Mouse (Mus musculus) kidney, postnatal 0 days (tissue): Measurements from ENCODE around the gene Khdc1b. TPM values are rescaled to one million over a fixed set of nuclear protein-coding genes. Genes with fewer than 3 reads are reported as not detected.

Experiments
- ATAC-seq: fragments of 200-750 bp; cut with Nextera tagmentation; replicated peaks from 2 replicates; pipeline ENCODE4 v1.8.0; 2017; ENCODE audit warnings: low read depth, moderate number of reproducible peaks, moderate TSS enrichment, moderate library complexity; ENCODE audit not compliant: low FRiP score
- DNase-seq: peaks from one replicate; pipeline ENCODE4 v3.0.0-alpha.2; 2016; ENCODE audit warnings: low spot score
- H3K27ac ChIP-seq: fragments of 300-500 bp; sonication (generic); 2 replicates; pipeline ENCODE4 v1.5.1; 2014; ENCODE audit warnings: mild to moderate bottlenecking
- H3K27me3 ChIP-seq: fragments of 300-500 bp; sonication (generic); 2 replicates; pipeline ENCODE4 v1.6.1; 2014; ENCODE audit warnings: low read length, mixed read lengths; ENCODE audit not compliant: insufficient read depth
- H3K36me3 ChIP-seq: fragments of 300-500 bp; sonication (generic); 2 replicates; pipeline ENCODE4 v1.6.1; 2014; ENCODE audit warnings: low read length, mixed read lengths; ENCODE audit not compliant: insufficient read depth
- H3K4me1 ChIP-seq: fragments of 300-500 bp; sonication (generic); replicated peaks from 2 replicates; pipeline ENCODE4 v1.6.1; 2014; ENCODE audit warnings: antibody characterized with exemption, low read length, mixed read lengths; ENCODE audit not compliant: insufficient read depth
- H3K4me2 ChIP-seq: fragments of 300-500 bp; sonication (generic); 2 replicates; pipeline ENCODE4 v1.6.1; 2014; ENCODE audit warnings: mild to moderate bottlenecking, low read length, moderate library complexity, mixed read lengths
- H3K4me3 ChIP-seq: fragments of 300-500 bp; sonication (generic); replicated peaks from 2 replicates; pipeline ENCODE4 v1.5.1; 2014; ENCODE audit warnings: low read depth, low read length
- H3K9ac ChIP-seq: fragments of 300-500 bp; sonication (generic); 2 replicates; pipeline ENCODE4 v1.6.1; 2014; ENCODE audit warnings: low read depth, low read length
- H3K9me3 ChIP-seq: fragments of 300-500 bp; sonication (generic); replicated peaks from 2 replicates; pipeline ENCODE4 v1.6.1; 2016; ENCODE audit warnings: low read length, inconsistent platforms, mixed read lengths
- CTCF ChIP-seq: IDR thresholded peaks from 2 replicates; pipeline ENCODE4 v1.5.1; 2016; ENCODE audit warnings: antibody characterized with exemption, low read depth, mild to moderate bottlenecking, moderate library complexity
- WGBS: fragments of 180-500 bp; shearing (Covaris S2); extraction: QIAGEN DNeasy Blood & Tissue Kit; methylation state at CpG from one replicate; pipeline ENCODE4 v1.1.7; 2014; 5-methylcytosine and 5-hydroxymethylcytosine counted together
- polyA plus RNA-seq: library from polyadenylated mRNA; unstranded; fragments of >200 nt; fragmentation: Nextera tagmentation; extraction: Ambion mirVana; gene quantifications from 2 replicates; pipeline ENCODE4 v1.2.1, GENCODE M21; 2015

Gene Khdc1b
- polyA plus RNA-seq, 1 experiment from 2014 or later: 0.07 TPM

GRCm38 (mm10) chr1:21391138-21391671, 7.8 kb downstream of the Khdc1b start:
- Histone ChIP-seq H3K36me3 (no peaks in the 10 kb centered on the region), H3K4me1 (no peaks in the 10 kb centered on the region), H3K27ac (no peak overlapping the region), H3K4me3 (no peak overlapping the region), H3K27me3 (no peaks in the 10 kb centered on the region), H3K9me3 (no peaks in the 10 kb centered on the region), H3K4me2 (no peak overlapping the region), H3K9ac (no peak overlapping the region)
- DNase-seq (peak; percentile 1), ATAC-seq (no peak)
- no peak for TF ChIP-seq CTCF
- 35% methylated on average over 6 of the region's 6 CpGs for WGBS

- TF ChIP-seq CTCF: no peak
- no peak overlapping the region for H3K9ac ChIP-seq
- H3K4me2 ChIP-seq: no peak overlapping the region
- H3K4me3 ChIP-seq: no peak overlapping the region
- 86% methylated on average over 8 of the region's 8 CpGs for WGBS
- no peaks in the 10 kb centered on the region for H3K9me3 ChIP-seq
- no peaks in the 10 kb centered on the region for H3K36me3 ChIP-seq
- no peaks in the 10 kb centered on the region for H3K27me3 ChIP-seq
- no peak overlapping the region for H3K27ac ChIP-seq
- no peaks in the 10 kb centered on the region for H3K4me1 ChIP-seq
- ATAC-seq: no peak
- no peak for DNase-seq
Observed at GRCm38 (mm10) chr1:21402804-21403203, 19.4 kb downstream of the Khdc1b start.

- Histone ChIP-seq H3K9ac (no peak overlapping the region), H3K27me3 (no peaks in the 10 kb centered on the region), H3K36me3 (no peaks in the 10 kb centered on the region), H3K27ac (no peak overlapping the region), H3K4me2 (no peak overlapping the region), H3K4me3 (no peak overlapping the region), H3K4me1 (no peaks in the 10 kb centered on the region), H3K9me3 (no peaks in the 10 kb centered on the region)
- DNase-seq (no peak), ATAC-seq (no peak)
- 30% methylated on average over 2 of the region's 2 CpGs for whole genome bisulfite sequencing
- no peak for TF ChIP-seq CTCF
Observed at GRCm38 (mm10) chr1:21407266-21407665, 23.9 kb downstream of the Khdc1b start.

- TF ChIP-seq CTCF: peak; percentile 88
- no peaks in the 10 kb centered on the region for H3K4me1 ChIP-seq
- DNase-seq: peak; percentile 92
- H3K36me3 ChIP-seq: no peaks in the 10 kb centered on the region
- H3K9me3 ChIP-seq: no peaks in the 10 kb centered on the region
- ATAC-seq: peak; percentile 61; the same call in 1 of the 2 replicates
- peak overlapping the region; percentile 25; the same call in 1 of the 2 replicates for H3K4me2 ChIP-seq
- H3K4me3 ChIP-seq: no peak overlapping the region
- no peaks in the 10 kb centered on the region for H3K27me3 ChIP-seq
- no peak overlapping the region for H3K27ac ChIP-seq
- H3K9ac ChIP-seq: no peak overlapping the region
- WGBS: 44% methylated on average over 18 of the region's 18 CpGs
Observed at GRCm38 (mm10) chr1:21411331-21412196, 28.2 kb downstream of the Khdc1b start.

DNA sequence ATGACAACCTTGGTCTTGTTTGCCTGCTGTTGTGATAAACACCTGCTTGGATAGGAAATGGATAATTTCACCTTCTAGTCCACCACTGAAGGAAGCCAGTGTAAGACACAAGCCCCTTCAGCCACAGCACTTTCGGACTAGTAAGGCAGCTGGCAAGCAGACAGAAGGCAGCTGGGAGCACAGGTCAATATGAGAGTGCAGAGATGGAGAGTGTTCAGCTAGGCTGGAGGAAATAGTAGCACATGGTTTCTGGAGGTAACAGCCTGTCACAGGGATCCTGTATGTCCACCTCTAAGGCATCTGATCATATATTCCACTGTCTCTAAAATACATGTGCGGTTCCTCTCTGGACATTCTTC, 28.8 kb downstream of the Khdc1b start:
- ATAC-seq (no peak), DNase-seq (no peak)
- H3K4me1 ChIP-seq: no peaks in the 10 kb centered on the region
- no peak overlapping the region for H3K4me2 ChIP-seq
- WGBS: 83% methylated on average over 2 of the region's 2 CpGs
- no peak overlapping the region for H3K4me3 ChIP-seq
- no peak for TF ChIP-seq CTCF
- no peaks in the 10 kb centered on the region for H3K27me3 ChIP-seq
- H3K9ac ChIP-seq: no peak overlapping the region
- no peaks in the 10 kb centered on the region for H3K36me3 ChIP-seq
- no peak overlapping the region for H3K27ac ChIP-seq
- H3K9me3 ChIP-seq: no peaks in the 10 kb centered on the region

- H3K27ac ChIP-seq: no peak overlapping the region
- H3K4me1 ChIP-seq: no peaks in the 10 kb centered on the region
- DNase-seq: peak; percentile 16
- peak; percentile 71 for TF ChIP-seq CTCF
- H3K4me2 ChIP-seq: no peak overlapping the region
- no peaks in the 10 kb centered on the region for H3K36me3 ChIP-seq
- H3K9me3 ChIP-seq: no peaks in the 10 kb centered on the region
- H3K27me3 ChIP-seq: no peaks in the 10 kb centered on the region
- no peak for ATAC-seq
- no peak overlapping the region for H3K4me3 ChIP-seq
- H3K9ac ChIP-seq: no peak overlapping the region
Observed at GRCm38 (mm10) chr1:21419370-21419769, 36.0 kb downstream of the Khdc1b start.

GRCm38 (mm10) chr1:21425654-21426053, 42.3 kb downstream of the Khdc1b start:
- no peak for ATAC-seq
- no peaks in the 10 kb centered on the region for H3K4me1 ChIP-seq
- H3K27ac ChIP-seq: no peak overlapping the region
- 81% methylated on average over 2 of the region's 2 CpGs for WGBS
- H3K4me2 ChIP-seq: no peak overlapping the region
- no peak overlapping the region for H3K9ac ChIP-seq
- no peak for DNase-seq
- no peak for TF ChIP-seq CTCF
- H3K9me3 ChIP-seq: no peaks in the 10 kb centered on the region
- H3K36me3 ChIP-seq: no peaks in the 10 kb centered on the region
- no peak overlapping the region for H3K4me3 ChIP-seq
- no peaks in the 10 kb centered on the region for H3K27me3 ChIP-seq
